Mouse (Mus musculus): Measurements from ENCODE around the gene 2010111I01Rik.

- no peak for TF ChIP-seq POLR2A (IDR thresholded peaks at IDR 0.05; ENCODE audit: borderline replicate concordance, control insufficient read depth, low read depth, low read length)
- no peak for TF ChIP-seq CTCF (IDR thresholded peaks at IDR 0.05; ENCODE audit: control insufficient read depth, insufficient read depth, low read length)
Observed at GRCm38 (mm10) chr13:63080823-63081222, 116.1 kb downstream of the 2010111I01Rik start.
